Mouse (Mus musculus): ENCODE data around the gene Hsp90ab1.

Hsp90ab1 gene

GRCm38 (mm10) chr17:45573087-45573779, at the start of gene Hsp90ab1:
Hsp90ab1 (minus strand) TSS chr17:45573271.
- CTCF ChIA-PET = interaction anchor here (1.0 to 2.5 kb wide), 4 partner anchors 9 to 15 kb away, joined by 3 to 8 read pairs (median 4); partner anchors contain the start of gene Slc35b2

- CTCF ChIA-PET = interaction anchor here (0.6 kb wide), 2 partner anchors 14 to 180 kb away, joined by 4 to 6 read pairs; no protein-coding TSS in a partner anchor
Observed at GRCm38 (mm10) chr17:45619386-45620256, 46.5 kb upstream of the Hsp90ab1 start.

- CTCF ChIA-PET = no interaction called here
Observed at GRCm38 (mm10) chr17:45618941-45619385, 45.9 kb upstream of the Hsp90ab1 start.

DNA sequence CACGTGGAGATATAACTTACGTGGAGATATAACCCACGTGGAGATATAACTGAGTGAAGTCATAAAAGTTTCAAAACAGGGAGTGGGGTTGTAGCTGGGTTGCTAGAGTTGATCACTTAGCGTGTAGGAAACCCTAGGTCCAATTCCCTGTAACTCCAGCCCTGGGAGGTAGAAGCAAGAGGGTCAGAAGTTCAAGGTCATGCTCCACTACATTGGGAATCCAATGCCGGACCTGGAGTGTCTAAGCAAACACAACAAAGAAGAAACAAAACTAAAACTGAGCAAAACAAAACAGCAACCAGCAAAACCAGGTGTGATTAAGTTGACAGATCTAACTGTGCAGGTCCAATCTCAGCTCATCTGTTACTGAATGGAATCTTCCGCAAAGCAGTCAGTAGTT, 44.6 kb upstream of the Hsp90ab1 start:
- CTCF ChIA-PET = no interaction called here

- CTCF ChIA-PET = interaction anchor here (0.5 kb wide), 1 partner anchor 797 kb away, joined by 7 read pairs; no protein-coding TSS in a partner anchor
Observed at GRCm38 (mm10) chr17:45616679-45617078, 43.6 kb upstream of the Hsp90ab1 start.

DNA sequence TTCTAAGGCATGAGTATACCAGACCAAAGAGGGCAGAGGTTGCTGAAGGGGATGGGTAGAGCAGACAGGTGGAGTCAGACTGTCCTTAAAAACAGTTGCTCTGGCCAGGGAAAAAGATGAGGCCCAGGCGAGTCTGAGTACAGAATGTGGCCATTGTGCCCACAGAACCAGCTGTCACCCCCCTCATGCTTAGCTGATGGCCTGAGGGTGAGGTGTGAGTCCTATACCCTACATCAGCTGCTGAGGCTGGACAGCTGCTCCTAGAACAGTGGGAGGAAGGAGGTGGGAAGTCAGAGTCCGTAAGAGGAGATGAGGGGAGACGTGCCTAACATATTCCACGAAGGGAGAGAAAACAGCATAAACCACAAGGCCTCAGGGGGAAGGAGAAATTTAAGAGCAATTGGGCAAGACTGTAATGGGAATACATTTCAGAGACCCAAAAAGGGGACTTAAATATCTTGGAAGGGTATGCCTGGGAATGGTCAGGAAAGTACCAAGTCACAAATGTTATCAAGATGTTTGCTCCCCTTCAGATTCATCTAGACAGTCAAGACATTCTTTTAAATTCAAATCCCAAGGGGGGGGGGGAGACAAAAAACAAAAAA, 43.1 kb upstream of the Hsp90ab1 start:
- CTCF ChIA-PET = interaction anchor here (0.5 kb wide), 1 partner anchor 797 kb away, joined by 7 read pairs; no protein-coding TSS in a partner anchor

- CTCF ChIA-PET = no interaction called here
Observed at GRCm38 (mm10) chr17:45612921-45613320, 39.9 kb upstream of the Hsp90ab1 start.

GRCm38 (mm10) chr17:45612008-45612407, 38.9 kb upstream of the Hsp90ab1 start:
- CTCF ChIA-PET = no interaction called here

- CTCF ChIA-PET = interaction anchor here (1.0 kb wide), 1 partner anchor 28 kb away, joined by 4 read pairs; no protein-coding TSS in a partner anchor
Observed at GRCm38 (mm10) chr17:45610144-45610866, 37.2 kb upstream of the Hsp90ab1 start.

- CTCF ChIA-PET = no interaction called here
Observed at GRCm38 (mm10) chr17:45608396-45608795, 35.3 kb upstream of the Hsp90ab1 start.

GRCm38 (mm10) chr17:45606992-45607879, 34.2 kb upstream of the Hsp90ab1 start:
- CTCF ChIA-PET = interaction anchor here (0.6 kb wide), 1 partner anchor 36 kb away, joined by 6 read pairs; no protein-coding TSS in a partner anchor

GRCm38 (mm10) chr17:45602984-45603383, 29.9 kb upstream of the Hsp90ab1 start:
- CTCF ChIA-PET = no interaction called here

- CTCF ChIA-PET = no interaction called here
Observed at GRCm38 (mm10) chr17:45601877-45602304, 28.8 kb upstream of the Hsp90ab1 start, which contains the start of gene Mymx. Mymx (minus strand) TSS chr17:45602102.

DNA sequence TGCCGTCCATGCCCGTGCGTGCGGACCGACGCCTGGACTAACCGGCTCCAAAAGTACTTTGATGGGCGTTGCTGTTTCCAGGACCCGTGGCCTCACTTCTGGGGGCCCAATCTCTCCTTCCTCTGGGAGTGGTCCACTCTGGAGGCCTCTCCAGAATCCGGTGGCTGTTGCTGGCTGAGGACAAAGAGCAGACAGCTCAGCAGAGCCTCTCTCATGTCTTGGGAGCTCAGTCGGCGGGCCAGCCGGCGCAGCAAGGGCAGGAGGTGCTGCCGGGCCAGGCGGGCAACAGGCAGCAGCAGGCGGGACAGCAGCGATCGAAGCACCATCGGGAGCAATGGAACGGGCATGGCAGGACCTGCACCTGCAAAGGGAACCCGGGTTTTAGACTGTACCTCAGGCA, 28.3 kb upstream of the Hsp90ab1 start:
- CTCF ChIA-PET = no interaction called here

DNA sequence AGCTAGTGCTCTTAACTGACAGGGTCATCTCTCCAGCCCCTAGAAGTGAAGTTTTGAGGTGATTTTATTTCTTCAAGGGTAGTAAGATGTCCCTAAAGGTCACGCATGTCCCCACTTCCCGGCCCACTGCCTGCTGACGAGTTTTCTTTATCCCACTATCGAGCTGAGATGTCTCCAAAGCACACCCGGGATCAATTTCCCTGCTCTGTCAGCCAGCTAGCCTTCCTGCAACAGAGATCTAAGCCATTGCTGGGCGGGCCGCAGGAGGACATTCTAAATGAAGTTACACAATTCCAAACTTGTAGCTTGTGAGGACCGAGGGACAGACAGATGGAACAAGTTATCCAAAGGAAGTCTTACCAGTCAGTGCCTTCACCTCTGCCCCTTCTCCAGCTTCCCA, 27.2 kb upstream of the Hsp90ab1 start:
- CTCF ChIA-PET = no interaction called here

DNA sequence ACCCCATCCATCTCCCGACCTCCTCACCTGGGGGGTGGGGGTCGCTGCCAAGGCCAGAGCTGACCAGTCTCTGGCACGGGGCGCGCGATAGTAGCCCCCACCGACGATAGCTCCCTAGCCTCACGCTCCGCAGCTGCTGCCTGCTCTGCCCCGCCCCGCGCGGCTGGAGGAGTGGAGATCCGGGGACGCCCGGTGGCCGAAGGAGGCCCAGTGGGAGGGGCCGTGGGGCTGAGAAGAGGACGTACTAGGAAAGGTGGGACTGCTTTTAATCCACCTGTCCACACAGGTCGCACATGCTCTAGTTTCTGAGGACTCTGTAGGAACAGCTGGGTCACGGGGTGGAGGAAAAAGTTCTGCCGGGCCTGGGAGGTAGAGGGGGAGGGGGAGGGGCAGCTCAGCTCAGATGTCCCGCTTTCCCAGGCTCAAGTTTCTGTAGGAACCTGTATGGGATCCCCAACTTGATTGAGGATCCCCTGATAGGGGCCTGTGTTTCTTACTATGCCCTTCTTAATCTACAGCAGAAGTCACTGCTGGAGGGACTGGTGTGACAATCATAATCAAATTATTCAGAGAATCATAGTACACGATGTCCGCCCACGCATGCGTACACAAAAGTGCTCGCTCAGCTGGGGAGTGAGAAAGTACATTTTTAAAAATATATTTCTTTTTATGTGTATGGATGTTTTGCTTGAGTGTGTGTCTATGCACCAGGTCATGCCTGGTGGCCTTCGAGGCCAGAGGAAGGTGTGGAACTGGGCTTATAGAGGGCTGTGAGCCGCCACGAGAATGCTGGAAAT, 26.6 kb upstream of the Hsp90ab1 start, which contains the start of gene Slc29a1:
Gene Slc29a1, minus strand, starts transcription at position 161 of the 797 bp plus-strand sequence.
- CTCF ChIA-PET = no interaction called here

DNA sequence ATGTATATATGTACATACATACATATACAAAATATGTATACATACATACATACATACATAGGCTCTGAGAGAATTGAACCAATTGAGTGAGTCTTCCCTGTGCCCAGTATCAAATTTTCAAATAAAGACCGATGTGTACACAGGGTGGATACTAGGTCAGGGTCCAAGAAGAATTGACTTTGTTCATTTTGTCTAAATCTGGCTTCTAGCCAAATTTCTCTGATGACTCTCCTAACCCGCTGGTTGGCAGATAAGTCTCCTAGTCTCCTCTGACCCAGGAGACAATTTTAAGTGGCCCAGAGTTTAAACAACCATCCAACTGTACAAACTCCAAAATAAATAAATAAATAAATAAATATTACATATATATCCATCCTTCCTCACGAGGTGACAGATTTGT, 25.8 kb upstream of the Hsp90ab1 start:
- CTCF ChIA-PET = no interaction called here

DNA sequence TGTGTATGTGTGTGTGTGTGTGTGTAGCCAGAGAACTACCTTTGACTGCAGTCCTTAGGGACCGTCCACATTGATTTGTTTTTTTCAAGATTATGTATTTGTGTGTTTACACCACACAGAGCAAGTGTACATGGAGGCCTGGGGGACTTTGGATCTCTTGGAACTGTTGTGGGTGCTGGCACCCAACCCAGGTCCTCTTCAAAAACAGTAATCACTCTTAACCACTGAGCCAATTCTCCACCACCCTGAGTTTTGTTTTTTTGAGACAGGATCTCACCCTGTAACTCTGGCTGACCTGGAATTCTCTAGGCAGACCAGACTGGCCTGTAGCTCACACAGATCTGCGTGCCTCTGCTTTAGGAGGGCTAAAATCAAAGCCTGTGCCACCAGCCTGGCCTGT, 25.3 kb upstream of the Hsp90ab1 start:
- CTCF ChIA-PET = no interaction called here

- CTCF ChIA-PET = interaction anchor here (1.0 kb wide), 1 partner anchor 32 kb away, joined by 6 read pairs; no protein-coding TSS in a partner anchor
Observed at GRCm38 (mm10) chr17:45597787-45598186, 24.7 kb upstream of the Hsp90ab1 start.
